In genomic region chr4:57717354-57717753, GRCm38 (mm10) we compare ENCODE assay signal across 8 mouse cellular contexts. TPM values are rescaled to one million over a fixed set of nuclear protein-coding genes. Genes with fewer than 3 reads are reported as not detected.
DNase-seq lines count a peak whose midpoint lies in the region; ATAC-seq and TF ChIP-seq lines count a peak whose summit lies in the region.

Akap2 (plus strand) TSS chr4:57717657.

- H3K36me3 ChIP-seq in kidney, adult 2 months (ENCODE audit: control insufficient read depth, insufficient read depth, low read length) = no peaks in the 10 kb centered on the region
- peaks cover 16% of the 10 kb centered on the region; the same call in 1 of the 2 replicates for H3K36me3 ChIP-seq in heart, embryonic 10.5 days
- H3K36me3 ChIP-seq in forebrain, embryonic 14.5 days (ENCODE audit: control insufficient read depth, insufficient read depth, low read length) = no peaks in the 10 kb centered on the region

- H3K9ac ChIP-seq in forebrain, embryonic 14.5 days (ENCODE audit: low read length) = no peak within 1 kb of the TSS

- no peak for TF ChIP-seq CTCF in kidney, adult 2 months (conservative IDR thresholded peaks at IDR 0.05; ENCODE audit: insufficient read depth, insufficient read length, low read depth, low read length)

- no peak for TF ChIP-seq POLR2A in kidney, adult 2 months (IDR thresholded peaks at IDR 0.05; ENCODE audit: low read depth, low read length)

- H3K4me1 ChIP-seq in kidney, adult 2 months (ENCODE audit: control insufficient read depth, insufficient read depth, low read length) = peaks cover 3% of the 10 kb centered on the region; the same call in 1 of the 2 replicates
- H3K4me1 ChIP-seq in heart, embryonic 10.5 days = 0 out of 2 replicates have a peak, but pooled peaks cover 5% of the 10 kb centered on the region
- no peaks in the 10 kb centered on the region for H3K4me1 ChIP-seq in forebrain, embryonic 14.5 days (ENCODE audit: control insufficient read depth, insufficient read depth, low read length)

- no peak within 1 kb of the TSS for H3K4me2 ChIP-seq in forebrain, embryonic 14.5 days (ENCODE audit: low read length)

- H3K4me3 ChIP-seq in kidney, adult 2 months (ENCODE audit: insufficient read depth, low read depth, low read length) = peak within 1 kb of the TSS; percentile 9; the same call in 1 of the 2 replicates
- H3K4me3 ChIP-seq in heart, embryonic 10.5 days = no peak within 1 kb of the TSS
- no peak within 1 kb of the TSS for H3K4me3 ChIP-seq in forebrain, embryonic 14.5 days (ENCODE audit: low read depth, low read length)

- DNase-seq in kidney, adult 2 months = peak; percentile 65
- DNase-seq in kidney, adult 8-10 months = no peak
- DNase-seq in adrenal gland, postnatal 14 days = no peak
- DNase-seq in heart, embryonic 10.5 days (ENCODE audit: low spot score) = no peak
- no peak for DNase-seq in left cerebral cortex, adult 8-10 months (ENCODE audit: low spot score in 2 of 2)
- DNase-seq in right cerebral cortex, adult 18-20 months = no peak
- DNase-seq in B cell, adult 2 months = no peak
- DNase-seq in forebrain, embryonic 14.5 days (ENCODE audit: low spot score) = no peak

- ATAC-seq in forebrain, embryonic 14.5 days = no peak

- no peaks in the 10 kb centered on the region for H3K9me3 ChIP-seq in heart, embryonic 10.5 days
- H3K9me3 ChIP-seq in forebrain, embryonic 14.5 days (replicated peaks; ENCODE audit: control insufficient read depth, low read length) = no peaks in the 10 kb centered on the region

- WGBS in kidney, adult 2 months = 51% methylated on average over 9 of the region's 9 CpGs
- 90% methylated on average over 9 of the region's 9 CpGs for WGBS in heart, embryonic 10.5 days
- 91% methylated on average over 9 of the region's 9 CpGs for WGBS in forebrain, embryonic 14.5 days

- no peaks in the 10 kb centered on the region for H3K27me3 ChIP-seq in kidney, adult 2 months (replicated peaks; ENCODE audit: control insufficient read depth, insufficient read depth, low read length)
- H3K27me3 ChIP-seq in heart, embryonic 10.5 days (ENCODE audit: insufficient read depth, poor library complexity, severe bottlenecking) = no peaks in the 10 kb centered on the region
- H3K27me3 ChIP-seq in forebrain, embryonic 14.5 days (replicated peaks; ENCODE audit: control insufficient read depth, insufficient read depth, low read length) = no peaks in the 10 kb centered on the region

- peak within 1 kb of the TSS; percentile 74 for H3K27ac ChIP-seq in kidney, adult 2 months (ENCODE audit: insufficient read depth, low read depth, low read length)
- H3K27ac ChIP-seq in heart, embryonic 10.5 days = no peak within 1 kb of the TSS
- no peak within 1 kb of the TSS for H3K27ac ChIP-seq in forebrain, embryonic 14.5 days (ENCODE audit: low read depth, low read length)

RNA-seq across cellular contexts. Expression of gene Akap2, which starts in this region (rescaled TPM):
- 124 and 126 TPM in 2 replicates for polyA plus RNA-seq in kidney, adult 2 months (2012; rRNA removed)
- total RNA-seq in adrenal gland, postnatal 14 days (2021) = 129 and 137 TPM in 2 replicates
- polyA plus RNA-seq in heart, embryonic 10.5 days (2016; fragmentation: Nextera tagmentation; extraction: Ambion mirVana) = 30.1 and 39.6 TPM in 2 replicates
- total RNA-seq in left cerebral cortex, adult 8-10 months (2022) = 10 to 100 TPM; 39.1 to 48.8 (median 45.3) TPM
- polyA plus RNA-seq in forebrain, embryonic 14.5 days (2014; fragmentation: Nextera tagmentation; extraction: Ambion mirVana) = 5.0 and 5.7 TPM in 2 replicates
